Mouse (Mus musculus) T-helper 1 cell (primary cell): ENCODE measurements at regions not wholly inside any gene's neighbourhood (a gene's known extent, or its start where the extent isn't known, plus 50 kb on each side); places are given as distances from the start of the nearest gene placed in this dataset.
"Not testable (repeated sequence)": the region's sequence is repeated elsewhere in the genome, so short reads cannot be mapped to it uniquely, and the experiment has no call there.

Source experiments
- in situ Hi-C: fragments of 300-600 bp; cut with MboI, MseI; formaldehyde crosslinking; loops from one replicate; pipeline ENCODE4 v1.15.1; 2025; ENCODE audit warnings: high pct_unique_total_duplicates

DNA sequence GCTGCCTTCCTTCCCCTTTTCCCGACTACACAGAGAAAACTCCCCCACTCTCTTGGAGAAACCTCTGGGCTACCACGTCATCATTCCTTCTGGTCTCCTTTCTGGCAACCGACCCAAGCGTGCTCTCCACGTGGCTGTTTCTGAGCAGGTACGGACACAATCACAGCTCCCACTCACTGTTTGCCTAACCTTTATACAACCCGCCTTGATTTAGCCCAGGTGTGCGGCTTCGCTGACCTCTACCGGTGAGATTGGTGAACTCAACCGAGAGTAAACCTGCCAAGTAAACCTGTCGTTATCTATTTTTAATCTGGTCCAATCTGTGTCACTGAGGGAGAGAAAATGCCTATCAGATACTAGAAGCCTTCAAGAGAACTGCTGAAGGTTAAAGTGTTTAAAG, 142.7 kb upstream of the Gnai1 start:
- in situ Hi-C loops: no loop called here

- in situ Hi-C loops: no loop called here
Observed at GRCm38 (mm10) chr5:18494305-18494704, 134.2 kb upstream of the Gnai1 start.

- in situ Hi-C loops: no loop called here
Observed at GRCm38 (mm10) chr5:18489709-18490108, 129.6 kb upstream of the Gnai1 start.

DNA sequence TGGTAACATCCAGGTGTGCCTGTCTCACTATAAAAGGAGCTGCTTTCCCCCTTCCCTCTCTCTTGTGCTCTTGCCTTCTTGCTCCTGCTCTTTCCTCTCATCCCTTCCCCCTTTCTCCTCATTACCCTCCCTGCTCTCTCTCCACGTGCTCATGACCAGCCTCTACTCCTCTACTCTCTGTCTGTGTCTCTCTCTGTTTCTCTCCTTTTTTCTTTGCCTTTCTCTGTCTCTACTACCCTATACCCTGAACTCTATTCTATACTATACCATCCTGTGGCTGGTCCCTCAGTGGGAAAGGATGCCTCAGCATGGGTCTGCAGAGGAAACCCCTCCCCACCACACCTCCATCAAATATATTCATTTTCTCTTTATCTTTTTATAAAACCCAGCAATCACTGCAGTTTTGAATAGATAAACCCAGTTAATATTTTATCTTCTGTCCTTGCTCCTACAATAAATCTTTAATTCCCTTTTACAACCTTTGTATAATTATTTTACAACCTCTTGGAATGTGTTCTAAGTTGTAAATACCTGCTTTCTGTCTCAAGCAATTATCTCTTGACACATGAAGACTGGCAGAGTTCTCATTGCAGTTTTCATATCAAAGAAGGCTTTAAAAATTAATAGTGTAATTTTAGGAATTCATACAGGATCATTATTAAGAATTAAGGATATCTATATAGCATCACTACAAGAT, 127.1 kb upstream of the Gnai1 start:
- in situ Hi-C loops: no loop called here

GRCm38 (mm10) chr5:18484376-18484775, 124.2 kb upstream of the Gnai1 start:
- in situ Hi-C loops: no loop called here

GRCm38 (mm10) chr5:18478420-18478819, 118.3 kb upstream of the Gnai1 start:
- in situ Hi-C loops: no loop called here

- in situ Hi-C loops: no loop called here
Observed at GRCm38 (mm10) chr5:18477372-18478017, 117.3 kb upstream of the Gnai1 start.

DNA sequence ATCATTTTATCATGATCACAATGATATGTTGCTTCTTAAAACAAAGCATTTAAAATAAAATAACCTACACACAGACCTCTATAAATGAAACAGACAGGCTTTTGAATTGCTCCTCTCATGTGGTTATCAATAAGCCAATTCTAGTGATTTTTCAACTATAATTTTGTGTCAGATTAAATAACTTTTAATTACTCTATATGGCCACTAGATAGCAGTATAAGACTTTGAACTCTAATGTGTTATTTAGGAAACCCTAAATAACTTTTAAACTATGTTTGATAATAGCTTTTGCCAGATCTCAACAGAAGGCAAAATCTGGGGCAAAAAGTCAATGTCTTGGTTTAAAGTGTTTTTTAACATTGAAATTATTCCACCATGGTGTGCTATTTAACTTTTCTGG, 112.0 kb upstream of the Gnai1 start:
- in situ Hi-C loops: loop anchor here (5.0 kb wide), 1 partner anchor 930 kb away; no protein-coding TSS in a partner anchor

GRCm38 (mm10) chr5:18457771-18458170, 97.6 kb upstream of the Gnai1 start:
- in situ Hi-C loops: no loop called here

DNA sequence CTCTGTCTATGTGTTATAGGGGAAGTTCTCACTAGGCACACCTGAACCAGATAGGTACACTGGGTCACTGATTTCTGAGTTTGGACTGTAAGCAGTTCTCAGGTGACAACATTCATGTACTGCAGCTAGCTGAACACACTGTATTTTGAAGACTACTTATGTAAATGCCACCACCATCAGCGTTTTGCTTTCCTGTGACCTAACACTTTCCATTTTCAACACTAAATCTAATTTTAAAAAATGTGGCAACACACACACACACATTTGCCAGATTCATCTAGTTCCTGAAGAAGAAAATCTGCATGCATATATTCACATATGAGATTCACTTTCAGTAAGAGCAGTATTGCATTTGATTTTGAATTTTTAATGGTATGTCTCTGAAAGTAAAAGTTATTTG, 96.0 kb upstream of the Gnai1 start:
- in situ Hi-C loops: no loop called here

- in situ Hi-C loops: not testable (repeated sequence)
Observed at GRCm38 (mm10) chr5:18452871-18453757, 93.0 kb upstream of the Gnai1 start.

- in situ Hi-C loops: loop anchor here (10.0 kb wide), 1 partner anchor 354 kb away; no protein-coding TSS in a partner anchor
Observed at GRCm38 (mm10) chr5:18449261-18449660, 89.1 kb upstream of the Gnai1 start.

DNA sequence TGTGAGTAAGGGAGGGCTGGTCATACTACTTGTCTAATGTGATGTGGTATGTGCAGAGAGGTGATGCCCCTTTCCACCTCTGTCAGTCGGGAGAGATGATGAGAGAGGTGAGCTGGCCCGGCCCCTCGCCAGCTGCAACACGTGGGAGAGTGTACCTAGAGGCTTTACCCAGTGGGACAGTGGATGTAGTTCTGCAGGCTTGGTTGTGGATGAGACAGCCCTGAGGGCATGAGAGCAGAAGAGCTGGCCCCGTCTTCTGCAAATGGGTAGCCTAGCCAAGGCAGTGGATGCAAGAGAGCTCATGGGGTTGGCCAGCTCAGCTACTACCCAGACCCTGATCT, 88.1 kb upstream of the Gnai1 start:
- in situ Hi-C loops: loop anchor here (10.0 kb wide), 1 partner anchor 353 kb away; no protein-coding TSS in a partner anchor

DNA sequence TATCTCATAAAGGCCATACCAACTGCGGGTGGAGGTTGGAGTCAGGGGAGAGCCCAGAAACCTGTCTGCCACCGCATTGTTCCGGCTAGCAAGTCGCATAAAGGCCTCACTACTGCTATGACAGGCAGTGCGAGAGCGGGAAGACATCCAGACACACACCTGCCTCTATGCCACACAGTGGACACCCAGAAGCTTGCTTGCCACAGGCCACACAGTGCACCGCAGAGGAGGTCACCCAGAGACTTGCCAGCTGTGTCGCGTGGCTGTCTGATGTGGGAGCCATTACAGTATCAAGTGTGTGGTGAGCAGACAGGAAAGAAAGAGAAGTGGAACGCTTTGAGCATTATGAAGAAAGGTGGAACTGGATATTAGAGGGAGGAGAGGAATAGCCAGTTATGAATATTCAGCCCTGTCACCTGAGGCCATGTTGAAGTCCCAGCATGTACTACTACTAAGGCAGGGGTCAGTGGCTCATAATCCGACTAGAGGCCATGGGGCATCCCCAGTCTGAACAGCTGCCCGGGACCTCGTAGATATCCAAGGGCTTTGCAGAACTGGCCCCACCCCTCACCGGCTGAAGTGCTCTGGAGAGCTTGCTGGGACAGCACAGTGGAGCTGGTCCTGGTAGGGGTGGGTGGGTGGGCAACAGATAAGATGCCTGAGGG, 87.6 kb upstream of the Gnai1 start:
- in situ Hi-C loops: loop anchor here (10.0 kb wide), 1 partner anchor 353 kb away; no protein-coding TSS in a partner anchor

- in situ Hi-C loops: loop anchor here (10.0 kb wide), 1 partner anchor 351 kb away; no protein-coding TSS in a partner anchor
Observed at GRCm38 (mm10) chr5:18445969-18446368, 85.8 kb upstream of the Gnai1 start.

DNA sequence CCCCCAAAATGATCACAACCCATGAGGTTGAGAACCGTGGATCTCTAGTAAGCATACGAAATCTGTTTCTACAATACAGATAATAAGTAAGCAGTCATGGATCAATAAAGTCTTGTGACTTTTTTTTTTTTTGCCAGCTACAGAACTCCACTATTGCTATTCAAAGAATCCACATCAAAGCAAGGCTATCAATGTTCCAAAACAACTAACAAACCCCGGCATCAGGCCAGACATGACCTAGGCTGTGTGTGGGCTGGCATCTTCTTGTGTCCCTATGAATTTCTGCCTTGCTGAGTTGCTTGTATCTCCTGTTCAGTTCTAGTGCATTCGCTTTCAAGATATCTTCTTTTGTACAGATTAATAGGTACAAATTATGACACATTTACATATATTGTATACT, 79.8 kb upstream of the Gnai1 start:
- in situ Hi-C loops: loop anchor here (10.0 kb wide), 1 partner anchor 345 kb away; no protein-coding TSS in a partner anchor

GRCm38 (mm10) chr5:18439281-18439680, 79.1 kb upstream of the Gnai1 start:
- in situ Hi-C loops: no loop called here

DNA sequence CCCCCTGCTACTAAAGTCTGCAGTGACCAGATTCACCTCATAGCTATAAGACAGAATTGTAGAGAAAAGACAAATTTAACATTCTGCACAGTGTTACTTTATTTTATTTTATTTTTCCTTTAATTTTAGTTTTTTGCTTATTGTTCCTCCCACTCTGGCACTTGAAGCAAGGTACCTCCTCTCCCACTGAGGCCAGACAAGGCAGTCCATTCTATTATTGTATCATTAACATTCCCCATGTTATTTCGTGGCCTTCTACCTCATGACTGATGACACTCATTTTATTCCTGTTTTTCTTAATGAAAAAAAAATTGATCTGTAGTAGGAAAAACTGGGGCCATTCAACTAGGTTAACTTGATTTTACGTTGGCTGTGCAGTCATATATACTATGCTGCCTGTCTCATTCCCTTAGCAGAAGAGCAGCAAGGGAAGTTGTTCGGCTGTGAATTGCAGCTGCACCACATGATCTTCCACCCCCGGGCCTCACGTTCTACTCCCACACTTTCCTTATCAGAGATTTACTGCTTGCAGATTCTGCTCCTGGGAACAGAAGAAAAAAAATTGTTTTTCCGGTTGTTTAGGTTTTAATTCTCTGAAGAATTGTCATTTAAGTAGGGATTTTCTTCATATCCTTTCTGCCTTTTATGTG, 76.1 kb upstream of the Gnai1 start:
- in situ Hi-C loops: no loop called here

GRCm38 (mm10) chr5:18434245-18434644, 74.1 kb upstream of the Gnai1 start:
- in situ Hi-C loops: no loop called here

DNA sequence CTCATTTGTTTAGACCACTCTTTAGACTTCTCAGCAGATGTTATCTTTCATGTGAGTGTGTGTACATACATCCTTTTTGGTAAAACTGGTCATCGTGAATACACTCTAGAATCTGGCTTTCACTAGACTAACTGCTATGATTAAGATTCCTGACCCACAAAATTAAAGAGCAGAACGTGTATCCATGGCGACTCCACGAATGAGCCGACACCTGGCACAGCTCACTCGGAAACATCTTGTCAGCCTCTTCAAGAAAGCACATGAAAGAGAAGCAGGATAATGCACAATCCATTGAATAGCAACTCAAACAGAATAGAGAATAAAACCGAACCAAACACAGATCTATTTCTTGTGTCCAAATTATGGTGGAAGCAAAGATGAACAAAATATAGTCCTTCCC, 73.1 kb upstream of the Gnai1 start:
- in situ Hi-C loops: no loop called here

- in situ Hi-C loops: no loop called here
Observed at GRCm38 (mm10) chr5:18425098-18425497, 64.9 kb upstream of the Gnai1 start.
